Mouse (Mus musculus): ENCODE data around the gene Trim54. TPM values are rescaled to one million over a fixed set of nuclear protein-coding genes. Genes with fewer than 3 reads are reported as not detected.

Trim54 gene
- polyA plus RNA-seq, 1 experiment from 2014 or later: 0.16 TPM

GRCm38 (mm10) chr5:31105814-31106335 lies 10.6 kb upstream of the Trim54 start, which contains the start of gene Dnajc5g:
Gene Dnajc5g (plus strand): TSS chr5:31106285.
- no peak for DNase-seq (ENCODE audit: low spot score)

GRCm38 (mm10) chr5:31108000-31108490 lies 8.5 kb upstream of the Trim54 start, which contains the start of gene Slc30a3:
Gene Slc30a3 (minus strand): TSS chr5:31108237.
- DNase-seq (ENCODE audit: low spot score): no peak

GRCm38 (mm10) chr5:31110781-31111180 lies 5.7 kb upstream of the Trim54 start:
- peak; percentile 26 for DNase-seq (ENCODE audit: low spot score)

- DNase-seq (ENCODE audit: low spot score): no peak
These were observed 400 bp downstream of the Trim54 start for GRCm38 (mm10) chr5:31116912-31117311.

GRCm38 (mm10) chr5:31121111-31121510 lies 4.6 kb downstream of the Trim54 start:
- DNase-seq (ENCODE audit: low spot score): no peak

- no peak for DNase-seq (ENCODE audit: low spot score)
These were observed 7.0 kb downstream of the Trim54 start for GRCm38 (mm10) chr5:31123481-31123880.

GRCm38 (mm10) chr5:31126050-31126449 lies 9.5 kb downstream of the Trim54 start:
- DNase-seq (ENCODE audit: low spot score): no peak

GRCm38 (mm10) chr5:31136730-31137424 lies 20.4 kb downstream of the Trim54 start:
- DNase-seq (ENCODE audit: low spot score): no peak

GRCm38 (mm10) chr5:31137658-31138057 lies 21.1 kb downstream of the Trim54 start:
- no peak for DNase-seq (ENCODE audit: low spot score)

- no peak for DNase-seq (ENCODE audit: low spot score)
These were observed 21.9 kb downstream of the Trim54 start, which contains the start of gene Ucn for GRCm38 (mm10) chr5:31138241-31138967. Gene Ucn (minus strand): TSS chr5:31138829.

GRCm38 (mm10) chr5:31138968-31139425 lies 22.5 kb downstream of the Trim54 start:
- no peak for DNase-seq (ENCODE audit: low spot score)

- DNase-seq (ENCODE audit: low spot score): no peak
These were observed 33.3 kb downstream of the Trim54 start for GRCm38 (mm10) chr5:31149781-31150180.

GRCm38 (mm10) chr5:31151746-31152145 lies 35.2 kb downstream of the Trim54 start:
- DNase-seq (ENCODE audit: low spot score): no peak

- no peak for DNase-seq (ENCODE audit: low spot score)
These were observed 37.1 kb downstream of the Trim54 start for GRCm38 (mm10) chr5:31153516-31154151.

- peak; percentile 77 for DNase-seq (ENCODE audit: low spot score)
These were observed 37.6 kb downstream of the Trim54 start, which contains the start of gene Mpv17 for GRCm38 (mm10) chr5:31154152-31154553. Gene Mpv17 (minus strand): TSS chr5:31154251.

- no peak for DNase-seq (ENCODE audit: low spot score)
These were observed 46.0 kb downstream of the Trim54 start for GRCm38 (mm10) chr5:31162462-31162861.

GRCm38 (mm10) chr5:31164878-31165277 lies 48.4 kb downstream of the Trim54 start:
- no peak for DNase-seq (ENCODE audit: low spot score)

- no peak for DNase-seq (ENCODE audit: low spot score)
These were observed 52.1 kb downstream of the Trim54 start for GRCm38 (mm10) chr5:31168630-31169029.

- DNase-seq (ENCODE audit: low spot score): no peak
These were observed 62.8 kb downstream of the Trim54 start for GRCm38 (mm10) chr5:31179301-31179765.

- peak; percentile 99 for DNase-seq (ENCODE audit: low spot score)
These were observed 63.5 kb downstream of the Trim54 start, which contains the start of the genes Gm29609 and Gtf3c2 for GRCm38 (mm10) chr5:31179766-31180630. Gene Gm29609 (minus strand): TSS chr5:31179911. Gene Gtf3c2 (minus strand): TSS chr5:31180144.

All from thymus, postnatal 0 days (tissue).